Mouse (Mus musculus) liver, postnatal 0 days (tissue): ENCODE results near the gene Tpt1.

ENCODE experiments used
- CTCF ChIP-seq: sonication (generic); IDR thresholded peaks from 2 replicates; pipeline ENCODE4 v1.5.1; 2016; ENCODE audit warnings: antibody characterized with exemption, low read depth
- EP300 ChIP-seq: IDR thresholded peaks from 2 replicates; pipeline ENCODE4 v1.6.1; 2016; ENCODE audit warnings: antibody characterized with exemption, low read depth, mild to moderate bottlenecking

DNA sequence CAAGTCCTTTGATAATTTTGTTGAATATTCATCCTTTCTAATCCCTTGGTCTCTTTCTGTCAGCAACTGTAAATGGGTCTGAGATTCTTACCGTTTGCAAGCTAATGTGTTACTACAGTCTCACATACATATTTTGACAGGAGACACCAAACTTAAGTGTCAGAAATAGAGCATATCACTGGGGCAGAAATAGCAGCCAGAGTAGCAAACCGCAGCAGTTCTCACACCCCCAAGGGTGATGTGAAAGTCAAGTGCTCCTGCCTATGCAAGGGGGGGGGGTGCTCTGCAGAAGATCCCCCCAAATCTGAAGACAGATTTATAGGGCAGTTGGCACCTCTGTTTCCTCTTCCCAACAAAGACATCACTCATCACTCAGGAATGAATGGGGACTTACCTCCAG is 13.3 kb downstream of the Tpt1 start:
- TF ChIP-seq CTCF (no peak), EP300 (no peak)
